Mouse (Mus musculus) bone marrow, adult 2 months (tissue): ENCODE results near the gene Jpt2.

Experiments
- CTCF ChIP-seq: fragments of 200-500 bp; IDR thresholded peaks from 2 replicates; pipeline ENCODE4 v1.5.1; 2011; ENCODE audit warnings: low read length, control low read depth; ENCODE audit not compliant: control insufficient read depth, insufficient read depth
- POLR2A ChIP-seq: fragments of 200-500 bp; IDR thresholded peaks from 2 replicates; pipeline ENCODE4 v1.6.1; 2011; ENCODE audit warnings: low read depth, mild to moderate bottlenecking, control low read depth, low read length, borderline replicate concordance; ENCODE audit not compliant: control insufficient read depth

DNA sequence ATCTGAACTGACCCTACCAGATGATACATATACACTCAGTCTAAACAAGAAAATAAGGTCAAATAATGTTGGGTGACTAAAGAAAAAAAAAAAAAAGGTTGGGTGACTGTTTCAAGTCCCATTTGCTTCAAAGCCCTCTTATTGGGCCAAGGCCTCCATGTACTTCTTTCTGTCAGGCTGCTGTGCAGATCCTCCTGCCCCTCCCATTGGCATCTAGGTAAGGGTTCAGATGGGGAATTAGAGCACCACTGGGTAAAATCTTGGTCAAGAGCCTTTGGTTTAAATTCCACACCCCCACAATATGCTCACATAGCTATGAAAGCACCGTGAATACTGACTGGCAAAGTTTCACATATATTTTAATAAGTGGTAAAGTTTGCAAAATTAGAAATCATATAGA is 37.2 kb downstream of the Jpt2 start:
- TF ChIP-seq CTCF (no peak), POLR2A (no peak)
